Mouse (Mus musculus): Measurements from ENCODE around the gene Trp53i11. TPM values are rescaled to one million over a fixed set of nuclear protein-coding genes. Genes with fewer than 3 reads are reported as not detected.

Trp53i11 gene
- polyA plus RNA-seq, 1 experiment from 2014 or later = 32.3 TPM

- Histone ChIP-seq H3K27ac (replicated peaks; ENCODE audit: low read depth, low read length) (no peak overlapping the region), H3K4me2 (ENCODE audit: low read depth, severe bottlenecking) (peak overlapping the region; percentile 99), H3K36me3 (ENCODE audit: control insufficient read depth, insufficient read depth, low read length) (no peaks in the 10 kb centered on the region), H3K4me1 (ENCODE audit: control insufficient read depth, insufficient read depth, low read length) (peaks cover 12% of the 10 kb centered on the region), H3K9me3 (ENCODE audit: control insufficient read depth, low read length) (no peaks in the 10 kb centered on the region), H3K4me3 (ENCODE audit: low read depth, low read length) (peak overlapping the region; percentile 76), H3K27me3 (ENCODE audit: control insufficient read depth, insufficient read depth, low read length) (0 out of 2 replicates have a peak, but pooled peaks cover 8% of the 10 kb centered on the region), H3K9ac (ENCODE audit: low read length) (peak overlapping the region; percentile 70)
- under 1% methylated on average over 52 of the region's 53 CpGs for WGBS
- peak; percentile 71 for DNase-seq (ENCODE audit: low spot score)
- peak; percentile 49; the same call in 1 of the 2 replicates for ATAC-seq (ENCODE audit: insufficient number of reproducible peaks, low FRiP score, low TSS enrichment, low read depth)
Observed at GRCm38 (mm10) chr2:93188020-93188760, 842 bp downstream of the Trp53i11 start.

DNA sequence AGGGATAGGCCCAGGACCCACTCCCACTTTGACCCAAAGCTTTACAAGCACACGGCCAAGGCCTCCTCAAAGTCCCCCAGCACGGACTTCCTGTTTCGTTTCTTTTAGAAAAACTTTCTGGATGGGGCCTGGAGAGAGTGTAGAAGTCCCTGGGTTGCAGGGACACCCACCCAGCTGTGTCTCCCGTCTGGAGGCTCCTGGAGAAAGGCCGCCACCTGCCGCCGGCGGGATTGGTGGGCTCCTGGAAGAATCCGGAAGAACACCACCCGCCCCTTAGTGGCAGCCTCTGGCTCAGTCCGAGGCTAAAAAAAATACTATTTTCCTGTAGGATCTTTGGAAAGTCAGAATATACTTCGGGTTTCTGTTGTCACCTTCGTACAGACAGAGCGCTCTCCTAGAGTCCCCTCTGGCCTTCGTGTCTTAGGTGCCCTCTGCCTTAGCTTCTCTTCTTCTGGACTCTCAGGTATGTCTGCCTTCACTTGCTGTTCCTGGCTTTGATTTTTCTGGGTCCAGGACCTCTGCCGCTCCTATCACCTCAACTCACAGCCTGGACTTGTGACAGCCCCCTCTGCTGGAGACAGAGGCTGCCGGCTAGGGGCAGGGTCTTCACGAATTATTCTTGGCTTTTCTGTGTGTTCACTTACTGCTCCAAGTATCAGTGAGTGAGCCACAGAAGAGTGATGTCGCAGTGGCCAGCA is 1.6 kb downstream of the Trp53i11 start:
- no peak overlapping the region for H3K27ac ChIP-seq (replicated peaks; ENCODE audit: low read depth, low read length)
- peak overlapping the region; percentile 70 for H3K9ac ChIP-seq (ENCODE audit: low read length)
- no peaks in the 10 kb centered on the region for H3K36me3 ChIP-seq (ENCODE audit: control insufficient read depth, insufficient read depth, low read length)
- ATAC-seq (ENCODE audit: insufficient number of reproducible peaks, low FRiP score, low TSS enrichment, low read depth) (peak; percentile 35; the same call in 1 of the 2 replicates), DNase-seq (ENCODE audit: low spot score) (peak; percentile 62)
- H3K4me1 ChIP-seq (ENCODE audit: control insufficient read depth, insufficient read depth, low read length) = peaks cover 12% of the 10 kb centered on the region
- peak overlapping the region; percentile 99 for H3K4me2 ChIP-seq (ENCODE audit: low read depth, severe bottlenecking)
- no peaks in the 10 kb centered on the region for H3K9me3 ChIP-seq (ENCODE audit: control insufficient read depth, low read length)
- peak overlapping the region; percentile 76 for H3K4me3 ChIP-seq (ENCODE audit: low read depth, low read length)
- H3K27me3 ChIP-seq (ENCODE audit: control insufficient read depth, insufficient read depth, low read length) = 0 out of 2 replicates have a peak, but pooled peaks cover 8% of the 10 kb centered on the region
- WGBS = 7% methylated on average over 19 of the region's 19 CpGs

GRCm38 (mm10) chr2:93190771-93191487 is 3.6 kb downstream of the Trp53i11 start:
- Histone ChIP-seq H3K27me3 (ENCODE audit: control insufficient read depth, insufficient read depth, low read length) (0 out of 2 replicates have a peak, but pooled peaks cover 8% of the 10 kb centered on the region), H3K27ac (replicated peaks; ENCODE audit: low read depth, low read length) (no peak overlapping the region), H3K4me1 (ENCODE audit: control insufficient read depth, insufficient read depth, low read length) (peaks cover 12% of the 10 kb centered on the region), H3K36me3 (ENCODE audit: control insufficient read depth, insufficient read depth, low read length) (no peaks in the 10 kb centered on the region), H3K4me3 (ENCODE audit: low read depth, low read length) (no peak overlapping the region), H3K9me3 (ENCODE audit: control insufficient read depth, low read length) (no peaks in the 10 kb centered on the region), H3K9ac (ENCODE audit: low read length) (no peak overlapping the region), H3K4me2 (ENCODE audit: low read depth, severe bottlenecking) (no peak overlapping the region)
- ATAC-seq (ENCODE audit: insufficient number of reproducible peaks, low FRiP score, low TSS enrichment, low read depth) = no peak
- DNase-seq (ENCODE audit: low spot score) = no peak
- WGBS = 19% methylated on average over 9 of the region's 9 CpGs

GRCm38 (mm10) chr2:93191488-93192181 is 4.3 kb downstream of the Trp53i11 start:
- Histone ChIP-seq H3K4me1 (ENCODE audit: control insufficient read depth, insufficient read depth, low read length) (peaks cover 12% of the 10 kb centered on the region), H3K9ac (ENCODE audit: low read length) (no peak overlapping the region), H3K4me2 (ENCODE audit: low read depth, severe bottlenecking) (no peak overlapping the region), H3K27me3 (ENCODE audit: control insufficient read depth, insufficient read depth, low read length) (0 out of 2 replicates have a peak, but pooled peaks cover 5% of the 10 kb centered on the region), H3K9me3 (ENCODE audit: control insufficient read depth, low read length) (no peaks in the 10 kb centered on the region), H3K4me3 (ENCODE audit: low read depth, low read length) (no peak overlapping the region), H3K27ac (replicated peaks; ENCODE audit: low read depth, low read length) (no peak overlapping the region), H3K36me3 (ENCODE audit: control insufficient read depth, insufficient read depth, low read length) (no peaks in the 10 kb centered on the region)
- WGBS = 86% methylated on average over 14 of the region's 14 CpGs
- DNase-seq (ENCODE audit: low spot score) = no peak
- no peak for ATAC-seq (ENCODE audit: insufficient number of reproducible peaks, low FRiP score, low TSS enrichment, low read depth)

GRCm38 (mm10) chr2:93192182-93192560 is 4.8 kb downstream of the Trp53i11 start:
- ATAC-seq (ENCODE audit: insufficient number of reproducible peaks, low FRiP score, low TSS enrichment, low read depth) (no peak), DNase-seq (ENCODE audit: low spot score) (no peak)
- Histone ChIP-seq H3K27ac (replicated peaks; ENCODE audit: low read depth, low read length) (no peak overlapping the region), H3K36me3 (ENCODE audit: control insufficient read depth, insufficient read depth, low read length) (no peaks in the 10 kb centered on the region), H3K9me3 (ENCODE audit: control insufficient read depth, low read length) (no peaks in the 10 kb centered on the region), H3K4me3 (ENCODE audit: low read depth, low read length) (no peak overlapping the region), H3K4me1 (ENCODE audit: control insufficient read depth, insufficient read depth, low read length) (peaks cover 12% of the 10 kb centered on the region), H3K27me3 (ENCODE audit: control insufficient read depth, insufficient read depth, low read length) (no peaks in the 10 kb centered on the region), H3K9ac (ENCODE audit: low read length) (no peak overlapping the region), H3K4me2 (ENCODE audit: low read depth, severe bottlenecking) (no peak overlapping the region)
- 71% methylated on average over 9 of the region's 9 CpGs for WGBS

- H3K4me3 ChIP-seq (ENCODE audit: low read depth, low read length) = no peak overlapping the region
- WGBS = 15% methylated on average over 6 of the region's 6 CpGs
- no peak for ATAC-seq (ENCODE audit: insufficient number of reproducible peaks, low FRiP score, low TSS enrichment, low read depth)
Observed at GRCm38 (mm10) chr2:93192671-93193080, 5.3 kb downstream of the Trp53i11 start.

DNA sequence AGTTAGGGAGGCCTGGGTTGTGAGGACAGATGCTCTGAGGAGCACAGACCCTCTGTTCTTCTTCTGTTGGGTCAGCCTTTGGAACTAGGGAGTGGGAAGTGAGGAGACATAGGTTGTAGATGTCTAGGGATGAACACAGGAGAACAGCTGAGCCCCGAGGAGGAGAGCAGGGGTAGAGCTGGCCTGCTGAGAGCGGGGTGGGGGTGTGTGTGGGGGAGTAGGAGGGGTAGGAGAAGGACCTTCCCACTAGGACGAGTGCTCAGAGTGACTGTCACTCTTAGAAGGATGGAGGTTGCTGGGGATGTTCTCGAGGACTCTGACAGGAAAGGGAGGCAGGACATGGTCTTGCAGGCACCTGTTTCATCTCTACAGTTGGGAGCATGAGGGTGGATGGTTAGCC is 6.5 kb downstream of the Trp53i11 start:
- H3K27ac ChIP-seq (replicated peaks; ENCODE audit: low read depth, low read length) = no peak overlapping the region
- H3K4me3 ChIP-seq (ENCODE audit: low read depth, low read length) = no peak overlapping the region
- H3K36me3 ChIP-seq (ENCODE audit: control insufficient read depth, insufficient read depth, low read length) = no peaks in the 10 kb centered on the region
- no peak overlapping the region for H3K9ac ChIP-seq (ENCODE audit: low read length)
- peaks cover 12% of the 10 kb centered on the region for H3K4me1 ChIP-seq (ENCODE audit: control insufficient read depth, insufficient read depth, low read length)
- no peak overlapping the region for H3K4me2 ChIP-seq (ENCODE audit: low read depth, severe bottlenecking)
- no peaks in the 10 kb centered on the region for H3K9me3 ChIP-seq (ENCODE audit: control insufficient read depth, low read length)
- ATAC-seq (ENCODE audit: insufficient number of reproducible peaks, low FRiP score, low TSS enrichment, low read depth) (no peak), DNase-seq (ENCODE audit: low spot score) (no peak)
- H3K27me3 ChIP-seq (ENCODE audit: control insufficient read depth, insufficient read depth, low read length) = no peaks in the 10 kb centered on the region
- WGBS = 75% methylated on average over 4 of the region's 4 CpGs

More at GRCm38 (mm10) chr2:93192671-93193080, 5.3 kb downstream of the Trp53i11 start:
- no peak overlapping the region for H3K27ac ChIP-seq (replicated peaks; ENCODE audit: low read depth, low read length)
- no peak for DNase-seq (ENCODE audit: low spot score)
- no peaks in the 10 kb centered on the region for H3K36me3 ChIP-seq (ENCODE audit: control insufficient read depth, insufficient read depth, low read length)
- no peak overlapping the region for H3K4me2 ChIP-seq (ENCODE audit: low read depth, severe bottlenecking)
- no peak overlapping the region for H3K9ac ChIP-seq (ENCODE audit: low read length)
- peaks cover 12% of the 10 kb centered on the region for H3K4me1 ChIP-seq (ENCODE audit: control insufficient read depth, insufficient read depth, low read length)
- no peaks in the 10 kb centered on the region for H3K27me3 ChIP-seq (ENCODE audit: control insufficient read depth, insufficient read depth, low read length)
- H3K9me3 ChIP-seq (ENCODE audit: control insufficient read depth, low read length) = no peaks in the 10 kb centered on the region

DNA sequence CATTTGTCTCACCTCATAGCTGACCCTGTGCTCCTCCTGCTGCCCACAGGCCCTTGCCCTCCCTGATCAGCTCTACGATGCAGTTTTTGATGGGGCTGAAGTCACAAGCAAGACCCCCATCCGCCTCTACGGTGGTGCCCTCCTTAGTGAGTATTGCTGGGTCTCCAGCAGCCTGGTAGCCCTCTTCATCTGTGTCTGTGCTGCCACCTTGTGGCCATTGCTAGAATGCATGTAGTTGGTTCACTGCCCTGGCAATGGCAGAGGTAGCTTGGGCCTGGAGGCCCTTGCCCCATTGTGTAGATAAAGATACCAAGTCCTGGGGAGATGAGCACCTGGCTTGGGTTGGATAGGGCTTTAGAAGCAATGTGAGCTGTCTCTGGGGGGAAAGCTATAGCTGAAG is 11.5 kb downstream of the Trp53i11 start:
- no peak overlapping the region for H3K4me2 ChIP-seq (ENCODE audit: low read depth, severe bottlenecking)
- WGBS = 19% methylated on average over 3 of the region's 3 CpGs
- H3K27me3 ChIP-seq (ENCODE audit: control insufficient read depth, insufficient read depth, low read length) = no peaks in the 10 kb centered on the region
- peak; percentile 98 for DNase-seq (ENCODE audit: low spot score)
- 0 out of 2 replicates have a peak, but pooled peaks cover 3% of the 10 kb centered on the region for H3K4me1 ChIP-seq (ENCODE audit: control insufficient read depth, insufficient read depth, low read length)
- no peaks in the 10 kb centered on the region for H3K9me3 ChIP-seq (ENCODE audit: control insufficient read depth, low read length)
- ATAC-seq (ENCODE audit: insufficient number of reproducible peaks, low FRiP score, low TSS enrichment, low read depth) = peak; percentile 62; the same call in 1 of the 2 replicates
- H3K4me3 ChIP-seq (ENCODE audit: low read depth, low read length) = no peak overlapping the region
- no peak overlapping the region for H3K27ac ChIP-seq (replicated peaks; ENCODE audit: low read depth, low read length)
- H3K36me3 ChIP-seq (ENCODE audit: control insufficient read depth, insufficient read depth, low read length) = no peaks in the 10 kb centered on the region
- H3K9ac ChIP-seq (ENCODE audit: low read length) = no peak overlapping the region
